Mouse (Mus musculus) c-Kit-positive CD71-negative TER-119-negative erythroid progenitor cells, embryonic 14.5 days (primary cell): Measurements from ENCODE around the gene Ncstn.

Experiments used
- DNase-seq: peaks from one replicate; pipeline ENCODE4 v3.0.0-alpha.2; 2013; ENCODE audit warnings: low read depth

Ncstn gene

DNA sequence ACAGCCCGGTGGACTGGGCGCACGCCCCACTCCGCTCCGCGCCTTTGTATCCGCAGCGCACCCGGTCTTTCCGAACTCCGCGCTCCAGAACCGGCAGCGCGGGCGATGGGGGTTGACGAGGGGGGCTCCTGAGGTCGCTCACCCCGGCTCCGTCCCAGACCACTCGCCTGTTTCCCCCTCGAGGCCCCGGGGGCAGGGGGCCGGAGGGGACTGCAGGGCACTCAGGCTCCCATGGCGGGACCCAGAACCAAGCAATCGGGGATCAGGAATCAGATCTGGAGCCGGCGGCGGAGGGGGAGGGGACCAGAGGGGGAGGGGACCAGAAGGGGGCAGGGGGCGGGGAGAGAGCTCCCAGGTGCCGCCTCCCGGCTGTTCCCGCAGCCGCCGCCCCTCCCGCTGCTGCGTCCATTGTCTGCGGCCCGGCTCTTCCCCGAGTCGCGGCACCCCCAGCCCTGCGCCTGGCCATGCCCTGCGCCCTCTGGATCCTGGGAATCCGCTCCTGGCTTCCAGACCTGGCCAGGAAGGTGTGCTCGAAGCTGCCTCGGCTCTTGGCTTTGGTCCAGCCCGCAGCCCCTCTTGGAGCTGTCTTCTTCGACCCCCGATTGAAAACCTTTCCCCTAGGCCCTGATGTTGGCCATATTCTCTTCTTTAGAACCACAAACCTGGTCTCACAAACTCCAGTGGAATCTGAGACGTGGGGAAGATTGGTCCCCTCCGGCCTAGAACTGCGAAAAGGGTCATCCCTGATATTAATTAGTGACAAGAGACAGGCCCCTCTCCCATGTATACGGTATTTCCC is 55.4 kb downstream of the Ncstn start:
- DNase-seq: peak; percentile 68

DNA sequence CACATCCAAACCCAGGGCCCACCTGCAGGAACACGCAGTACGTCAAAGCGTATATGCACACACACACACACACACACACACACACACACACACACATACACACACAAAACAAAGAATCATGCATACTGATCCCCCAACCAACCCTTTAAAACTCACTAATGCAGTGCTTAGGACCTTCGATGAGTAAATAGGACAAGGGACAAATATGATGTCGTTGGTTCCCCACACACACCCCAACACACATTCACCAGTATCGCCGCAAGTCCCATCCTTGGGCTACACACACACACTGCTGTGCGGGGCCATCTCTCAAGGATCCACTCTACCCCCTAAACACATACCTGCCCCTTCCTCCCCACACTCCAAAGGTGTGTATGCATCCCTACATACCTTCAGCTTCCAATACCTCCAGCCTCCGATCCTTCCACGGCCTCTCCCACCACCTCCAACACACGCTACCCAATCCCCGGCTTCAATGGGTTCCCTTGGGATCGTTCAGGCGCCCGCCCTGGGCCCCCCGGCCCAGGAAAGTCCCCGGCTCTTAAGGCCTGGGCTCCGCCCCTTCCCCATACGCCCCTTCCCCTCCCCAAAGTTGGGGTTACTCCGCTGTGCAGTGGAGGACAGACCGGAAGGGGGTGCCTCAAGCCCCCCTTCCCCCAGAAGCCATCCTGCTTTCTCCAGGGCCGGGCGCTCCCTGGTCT is 56.2 kb downstream of the Ncstn start:
- DNase-seq: peak; percentile 6

DNA sequence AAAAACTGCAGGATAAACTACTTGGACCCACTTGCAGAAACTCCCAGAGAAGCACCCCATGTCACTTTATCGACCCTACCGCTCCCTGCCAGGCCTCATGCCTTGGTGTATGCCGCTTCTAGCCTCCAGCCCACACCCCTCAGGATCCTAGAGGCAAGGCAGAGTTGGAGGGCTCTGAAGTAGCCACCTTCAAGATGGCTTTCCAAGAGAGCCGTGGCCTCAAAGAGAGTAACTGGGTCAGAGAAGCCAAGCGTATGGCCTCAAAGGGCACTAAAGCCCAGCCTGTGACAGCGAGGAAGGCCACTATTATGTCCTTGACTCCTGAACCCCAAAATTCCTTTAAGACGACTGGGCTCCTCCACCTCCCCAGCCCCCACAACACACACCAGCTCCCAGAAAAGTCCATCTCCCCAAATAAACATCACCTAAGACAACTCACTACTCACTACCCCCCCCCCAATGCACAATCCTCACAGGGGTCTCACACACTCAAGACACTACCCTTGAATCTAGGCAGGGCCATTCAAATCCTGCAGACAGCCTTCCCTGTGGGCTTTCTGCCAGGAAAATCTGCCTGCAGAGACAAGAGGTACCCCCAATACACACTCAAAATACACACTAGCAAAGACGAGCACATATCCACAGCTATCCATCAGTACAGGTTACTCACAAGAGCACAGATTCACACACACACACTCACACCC is 57.2 kb downstream of the Ncstn start:
- no peak for DNase-seq

DNA sequence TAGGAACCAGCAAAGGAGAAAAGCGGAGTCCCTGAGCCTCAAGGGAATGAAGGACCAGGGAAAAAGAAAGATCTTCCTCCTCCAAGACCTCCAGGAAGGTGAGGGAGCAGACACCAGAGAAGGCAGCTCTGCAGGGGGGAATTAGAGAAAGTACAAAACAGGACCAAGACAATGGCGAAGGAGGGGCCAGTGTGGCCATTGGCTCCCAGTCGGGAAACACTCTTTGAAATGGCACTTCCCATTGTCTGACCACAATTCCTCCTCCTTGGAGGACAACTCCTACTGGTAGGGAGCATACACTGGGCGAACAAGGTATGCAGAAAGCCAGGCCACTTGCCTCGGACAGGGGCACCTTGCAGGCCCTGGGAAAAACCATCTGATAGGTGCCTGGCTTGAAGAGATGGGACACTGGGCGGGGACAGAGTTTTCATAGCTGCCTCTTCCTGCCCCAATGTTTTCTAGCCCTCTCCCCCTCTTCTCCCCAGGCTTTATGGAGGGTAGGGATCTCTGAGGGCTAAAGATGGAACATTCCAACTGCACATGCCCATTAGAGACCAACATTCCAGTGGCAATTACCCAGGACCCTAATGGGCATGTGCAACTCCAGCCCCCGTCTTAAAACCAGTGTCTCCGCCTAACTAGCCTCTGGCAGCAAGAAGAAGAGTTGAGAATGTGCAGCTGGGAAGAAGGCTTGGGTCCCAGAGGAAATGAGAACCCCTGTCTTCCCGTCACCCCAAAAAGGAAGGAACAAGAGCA is 58.3 kb downstream of the Ncstn start:
- no peak for DNase-seq

DNA sequence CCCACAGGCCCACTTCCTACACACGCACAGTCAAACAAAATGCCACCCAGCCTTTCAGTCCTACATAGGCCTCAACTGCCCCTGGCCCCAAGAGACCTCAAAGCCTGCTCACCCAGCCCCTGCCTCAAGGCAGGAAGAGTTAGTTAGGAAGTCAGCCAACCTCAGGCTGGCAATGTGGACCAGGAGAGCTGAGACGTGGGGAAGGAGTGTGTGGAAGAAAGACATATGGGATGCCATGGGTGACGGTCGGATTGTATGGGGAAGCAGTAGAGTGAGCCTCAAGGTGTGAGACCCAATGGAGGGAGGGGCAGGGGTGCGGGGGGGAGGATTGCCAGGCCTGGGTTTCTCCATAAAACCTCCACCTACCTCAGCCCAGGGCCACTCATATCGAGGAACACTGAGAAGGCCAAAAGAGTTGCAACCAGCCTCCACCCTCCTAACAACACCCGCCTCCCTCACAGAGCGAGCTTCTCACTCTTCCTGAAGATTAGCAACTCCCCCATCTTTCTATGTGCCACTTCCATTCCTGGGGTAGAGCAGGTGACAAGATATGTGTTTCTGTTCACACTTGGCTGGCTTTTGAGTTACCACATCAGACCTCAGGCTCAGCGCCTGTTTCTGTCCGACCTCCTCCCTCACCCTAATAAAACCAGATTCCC is 62.6 kb downstream of the Ncstn start:
- no peak for DNase-seq

DNA sequence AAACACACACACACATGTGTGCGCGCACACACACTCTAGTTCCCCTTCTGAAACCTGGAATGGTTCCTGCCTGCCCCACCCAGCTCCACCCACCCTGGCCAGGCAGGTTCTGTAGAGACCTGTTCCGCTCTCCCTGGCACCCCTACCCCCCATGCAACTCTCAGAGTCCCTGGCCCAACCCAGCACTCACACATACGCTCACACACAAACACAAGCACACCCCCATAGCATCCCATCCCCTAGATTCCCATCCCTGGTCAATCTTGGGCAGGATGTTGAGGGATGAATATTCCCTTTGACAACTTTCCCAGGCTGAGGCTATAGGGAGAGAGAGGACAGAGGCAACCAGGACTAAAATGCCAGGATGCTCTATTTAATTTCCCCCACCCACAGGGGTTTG is 63.3 kb downstream of the Ncstn start:
- DNase-seq: no peak

DNA sequence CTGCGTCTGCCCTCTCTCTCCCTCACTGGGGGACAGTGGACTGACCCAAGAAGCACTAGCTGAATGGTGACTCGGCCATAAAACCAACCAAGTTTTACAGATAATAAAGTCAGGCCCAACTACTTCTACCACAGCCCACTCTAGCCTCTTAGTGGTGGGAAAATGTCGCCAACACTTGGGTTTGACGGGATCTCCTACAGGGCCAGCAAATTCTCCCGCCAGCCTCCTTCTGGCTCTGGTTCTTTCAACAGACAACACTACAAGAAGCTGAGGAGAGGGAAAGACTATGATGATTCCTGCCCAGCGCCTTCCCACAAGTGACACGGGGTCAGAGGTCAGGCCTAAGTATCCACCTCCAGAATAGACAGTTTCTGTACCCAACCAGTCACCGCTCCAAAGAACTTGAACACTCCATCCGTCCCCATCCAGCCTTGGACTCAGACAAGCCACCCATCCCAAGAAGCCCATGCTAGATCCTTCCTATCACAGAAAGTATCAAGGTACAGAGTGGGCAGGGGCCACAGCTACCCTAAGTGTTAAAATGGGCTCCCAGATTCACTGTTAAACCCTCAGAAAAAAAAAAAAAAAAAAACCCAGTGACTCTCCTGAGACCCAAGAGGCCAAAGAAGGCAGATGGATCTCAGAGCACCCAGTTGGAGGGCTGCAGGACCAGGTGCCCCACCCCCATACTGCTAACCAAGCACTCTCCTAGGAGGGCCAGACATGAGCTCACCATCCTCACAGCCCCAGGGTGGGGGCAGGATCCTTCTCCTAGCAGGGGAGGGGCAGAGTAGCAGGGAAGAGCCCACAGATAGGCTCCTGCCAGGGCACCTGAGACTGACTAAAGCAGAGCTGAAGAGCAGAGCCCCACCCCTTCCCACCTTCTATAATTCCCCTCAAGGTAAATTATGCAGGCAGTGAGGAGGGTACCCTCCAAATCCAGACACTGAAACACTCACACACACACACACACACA is 64.0 kb downstream of the Ncstn start:
- no peak for DNase-seq

DNA sequence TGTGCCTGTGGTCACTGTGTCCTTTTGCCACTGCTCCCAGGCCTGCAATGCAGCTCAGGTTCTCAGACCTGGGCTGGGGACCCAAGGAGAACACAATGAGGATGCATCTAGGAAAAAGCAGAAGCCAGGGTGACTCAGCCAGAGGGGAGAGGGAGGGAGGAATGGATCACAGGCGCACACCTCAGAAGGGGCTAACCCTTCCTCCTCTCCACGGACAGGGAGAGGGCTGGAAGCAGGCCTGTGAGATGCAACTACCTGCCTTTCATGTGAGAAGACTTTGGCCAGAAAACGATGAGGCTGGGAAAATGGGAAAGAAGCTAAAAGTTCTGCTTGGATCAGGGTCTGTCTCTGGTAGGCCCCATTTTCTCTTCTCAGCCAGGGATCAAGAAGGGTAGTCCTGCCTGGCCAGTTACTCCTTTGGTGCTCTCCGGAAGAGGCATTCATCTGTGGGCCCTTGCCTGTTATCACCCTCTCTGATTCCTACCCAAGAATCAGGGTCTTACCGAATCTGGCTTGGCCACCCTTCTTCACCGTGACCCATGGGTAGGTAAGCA is 65.0 kb downstream of the Ncstn start:
- DNase-seq: no peak

DNA sequence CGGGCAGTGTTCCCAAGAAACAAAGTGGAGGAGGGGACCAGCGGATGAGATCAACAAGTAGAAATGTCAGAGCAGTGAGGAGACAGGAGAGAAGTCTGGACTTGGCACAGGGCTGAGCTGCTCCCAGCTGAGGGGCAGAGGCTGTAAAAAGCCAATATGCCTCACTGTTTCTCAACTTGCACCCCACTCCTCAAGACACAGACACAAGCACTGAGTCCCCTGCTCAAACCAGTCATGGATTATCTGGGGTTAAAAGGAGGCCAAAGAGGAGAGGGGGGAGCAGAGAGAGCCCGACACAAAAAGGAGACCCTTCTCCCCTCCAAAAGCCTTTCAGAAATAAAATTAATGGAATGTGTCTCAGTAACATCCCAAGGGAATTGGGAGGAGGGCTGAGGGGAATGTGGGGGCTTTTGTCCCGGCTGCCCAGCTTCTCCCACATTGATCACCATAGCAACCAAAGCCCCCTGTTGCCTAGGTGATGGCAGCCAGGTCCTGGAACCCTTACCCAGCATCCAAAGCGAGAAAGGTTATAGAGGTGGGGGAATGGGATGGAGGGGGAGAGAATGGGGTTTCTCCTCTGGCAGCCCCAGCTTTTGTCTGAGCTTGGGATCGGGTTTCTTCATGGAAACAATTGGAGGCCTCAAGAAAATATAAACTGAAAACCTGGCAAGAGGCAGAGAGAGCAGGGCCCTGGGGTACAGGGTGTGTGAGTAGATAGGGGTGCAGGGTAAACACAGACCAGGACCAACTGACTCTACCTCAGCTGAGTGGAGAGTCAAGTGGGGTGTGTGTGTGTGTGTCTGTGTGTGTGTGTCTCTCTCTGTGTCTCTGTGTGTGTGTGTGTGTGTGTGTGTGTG is 65.7 kb downstream of the Ncstn start:
- DNase-seq: no peak

DNA sequence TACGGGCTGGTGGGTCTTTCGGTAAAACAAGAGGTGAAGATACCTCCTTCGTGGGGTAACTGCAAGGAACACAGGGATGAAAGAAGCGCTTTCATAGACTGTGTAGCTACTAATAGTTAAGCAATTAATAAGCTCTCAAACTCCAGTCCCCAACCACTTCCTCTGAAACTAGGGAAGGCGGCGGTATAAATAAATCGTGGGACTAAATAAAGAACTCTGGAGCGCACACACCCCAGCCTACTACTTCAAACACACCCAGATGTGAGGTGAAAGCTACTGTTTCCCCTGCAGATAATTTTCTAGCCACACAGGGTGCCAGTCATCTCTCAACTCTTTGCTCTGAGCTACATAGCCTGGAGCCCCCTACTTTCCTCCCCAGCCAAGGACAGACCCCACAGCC is 66.6 kb downstream of the Ncstn start:
- DNase-seq: no peak
